Mouse (Mus musculus): ENCODE results near the gene Ugt1a6b.
A peak's percentile ranks its signal among the peaks of the same experiment; 100 is the strongest.

The Ugt1a6b gene

GRCm38 (mm10) chr1:88199996-88200395 lies 96.9 kb downstream of the Ugt1a6b start:
- DNase-seq (ENCODE audit: low spot score): no peak

- DNase-seq (ENCODE audit: low spot score): no peak
Measured at GRCm38 (mm10) chr1:88200456-88200855, 97.4 kb downstream of the Ugt1a6b start, which contains the start of gene Ugt1a2. Ugt1a2 (plus strand) TSS chr1:88200601.

- peak; percentile 71 for DNase-seq (ENCODE audit: low spot score)
Measured at GRCm38 (mm10) chr1:88205294-88205922, 102.4 kb downstream of the Ugt1a6b start, which contains the start of gene Dnajb3. Dnajb3 (minus strand) TSS chr1:88205782.

GRCm38 (mm10) chr1:88206843-88207479 lies 103.9 kb downstream of the Ugt1a6b start:
- no peak for DNase-seq (ENCODE audit: low spot score)

- peak; percentile 73 for DNase-seq (ENCODE audit: low spot score)
Measured at GRCm38 (mm10) chr1:88211812-88212211, 108.8 kb downstream of the Ugt1a6b start, which contains the start of gene Ugt1a1. Ugt1a1 (plus strand) TSS chr1:88211959.

- peak; percentile 43 for DNase-seq (ENCODE audit: low spot score)
Measured at GRCm38 (mm10) chr1:88212341-88213045, 109.4 kb downstream of the Ugt1a6b start.

- DNase-seq (ENCODE audit: low spot score): no peak
Measured at GRCm38 (mm10) chr1:88213061-88213460, 110.0 kb downstream of the Ugt1a6b start.

GRCm38 (mm10) chr1:88213766-88214461 lies 110.9 kb downstream of the Ugt1a6b start:
- DNase-seq (ENCODE audit: low spot score): peak; percentile 54

GRCm38 (mm10) chr1:88214462-88214952 lies 111.5 kb downstream of the Ugt1a6b start:
- DNase-seq (ENCODE audit: low spot score): no peak

GRCm38 (mm10) chr1:88215466-88216380 lies 112.7 kb downstream of the Ugt1a6b start:
- no peak for DNase-seq (ENCODE audit: low spot score)

- no peak for DNase-seq (ENCODE audit: low spot score)
Measured at GRCm38 (mm10) chr1:88216551-88216950, 113.5 kb downstream of the Ugt1a6b start.

GRCm38 (mm10) chr1:88217144-88217543 lies 114.1 kb downstream of the Ugt1a6b start:
- DNase-seq (ENCODE audit: low spot score): no peak

- no peak for DNase-seq (ENCODE audit: low spot score)
Measured at GRCm38 (mm10) chr1:88217576-88217975, 114.5 kb downstream of the Ugt1a6b start.

- no peak for DNase-seq (ENCODE audit: low spot score)
Measured at GRCm38 (mm10) chr1:88218051-88218450, 115.0 kb downstream of the Ugt1a6b start.

- DNase-seq (ENCODE audit: low spot score): no peak
Measured at GRCm38 (mm10) chr1:88218591-88218990, 115.5 kb downstream of the Ugt1a6b start.

- DNase-seq (ENCODE audit: low spot score): no peak
Measured at GRCm38 (mm10) chr1:88219054-88219453, 116.0 kb downstream of the Ugt1a6b start.

GRCm38 (mm10) chr1:88220336-88220735 lies 117.3 kb downstream of the Ugt1a6b start:
- DNase-seq (ENCODE audit: low spot score): peak; percentile 16

GRCm38 (mm10) chr1:88222216-88222615 lies 119.2 kb downstream of the Ugt1a6b start:
- no peak for DNase-seq (ENCODE audit: low spot score)

GRCm38 (mm10) chr1:88223011-88223515 lies 120.0 kb downstream of the Ugt1a6b start:
- peak; percentile 5 for DNase-seq (ENCODE audit: low spot score)

GRCm38 (mm10) chr1:88223591-88223990 lies 120.5 kb downstream of the Ugt1a6b start:
- DNase-seq (ENCODE audit: low spot score): peak; percentile 8

Data from urinary bladder, postnatal 14 days (tissue).